Mouse (Mus musculus) embryonic facial prominence, embryonic 15.5 days (tissue): ENCODE data around the gene Speer4d. TPM values are rescaled to one million over a fixed set of nuclear protein-coding genes. Genes with fewer than 3 reads are reported as not detected.
A peak's percentile ranks its signal among the peaks of the same experiment; 100 is the strongest.
"Not testable (repeated sequence)": the region's sequence is repeated elsewhere in the genome, so short reads cannot be mapped to it uniquely, and the experiment has no call there.

Experiments used
- ATAC-seq: fragments of 200-750 bp; cut with Nextera tagmentation; 2 replicates; pipeline ENCODE4 v1.8.0; 2017; ENCODE audit warnings: low read depth, moderate TSS enrichment; ENCODE audit not compliant: insufficient number of reproducible peaks, low FRiP score, low TSS enrichment
- H3K27ac ChIP-seq: fragments of 300-500 bp; sonication (generic); replicated peaks from 2 replicates; pipeline ENCODE4 v1.5.1; 2015; ENCODE audit warnings: mild to moderate bottlenecking, inconsistent platforms
- H3K27me3 ChIP-seq: fragments of 300-500 bp; sonication (generic); 2 replicates; pipeline ENCODE4 v1.6.1; 2015; ENCODE audit warnings: inconsistent platforms
- H3K36me3 ChIP-seq: fragments of 300-500 bp; sonication (generic); 2 replicates; pipeline ENCODE4 v1.6.1; 2015; ENCODE audit warnings: mild to moderate bottlenecking, inconsistent platforms
- H3K4me1 ChIP-seq: fragments of 300-500 bp; sonication (generic); 2 replicates; pipeline ENCODE4 v1.6.1; 2015; ENCODE audit warnings: inconsistent platforms
- H3K4me2 ChIP-seq: fragments of 300-500 bp; sonication (generic); replicated peaks from 2 replicates; pipeline ENCODE4 v1.6.1; 2015; ENCODE audit warnings: mild to moderate bottlenecking, inconsistent platforms
- H3K4me3 ChIP-seq: fragments of 300-500 bp; sonication (generic); replicated peaks from 2 replicates; pipeline ENCODE4 v1.5.1; 2015; ENCODE audit warnings: mild to moderate bottlenecking, inconsistent platforms
- H3K9ac ChIP-seq: fragments of 300-500 bp; sonication (generic); 2 replicates; pipeline ENCODE4 v1.6.1; 2015; ENCODE audit warnings: inconsistent platforms
- H3K9me3 ChIP-seq: fragments of 300-500 bp; sonication (generic); replicated peaks from 2 replicates; pipeline ENCODE4 v1.6.1; 2016; ENCODE audit warnings: inconsistent platforms
- WGBS: fragments of 180-500 bp; shearing (Covaris S2); methylation state at CpG from one replicate; pipeline ENCODE4 v1.1.7; 2015; 5-methylcytosine and 5-hydroxymethylcytosine counted together
- polyA plus RNA-seq: library from polyadenylated mRNA; unstranded; fragments of >200 nt; fragmentation: Nextera tagmentation; extraction: Ambion mirVana; gene quantifications from 2 replicates; pipeline ENCODE4 v1.2.1, GENCODE M21; 2015

The Speer4d gene
- polyA plus RNA-seq: 0.33 TPM in 1 of 2 replicates, not detected in the other

DNA sequence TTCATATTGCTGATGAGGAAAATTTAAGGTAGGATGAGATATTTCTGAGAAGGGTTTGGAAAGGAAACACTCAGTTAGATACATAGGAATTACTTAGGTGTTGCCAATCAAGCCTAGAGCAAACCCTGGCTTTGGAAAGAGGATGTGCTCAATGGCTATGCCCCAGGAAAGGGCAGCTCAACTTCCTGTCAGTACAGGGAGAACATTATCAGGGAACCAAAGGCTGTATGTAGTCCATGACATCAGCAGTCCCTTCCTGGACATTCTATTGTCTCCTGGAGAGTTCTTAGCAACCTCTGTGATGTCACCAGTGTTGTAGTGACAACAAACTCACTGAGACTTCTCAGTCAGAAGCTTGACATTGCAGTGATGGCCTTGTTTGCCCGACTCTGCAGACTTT lies at the start of gene Speer4d:
Speer4d (plus strand) TSS at position 301 of the 400 bp plus-strand sequence.
- WGBS: 62% methylated on average over 1 of the region's 1 CpGs

DNA sequence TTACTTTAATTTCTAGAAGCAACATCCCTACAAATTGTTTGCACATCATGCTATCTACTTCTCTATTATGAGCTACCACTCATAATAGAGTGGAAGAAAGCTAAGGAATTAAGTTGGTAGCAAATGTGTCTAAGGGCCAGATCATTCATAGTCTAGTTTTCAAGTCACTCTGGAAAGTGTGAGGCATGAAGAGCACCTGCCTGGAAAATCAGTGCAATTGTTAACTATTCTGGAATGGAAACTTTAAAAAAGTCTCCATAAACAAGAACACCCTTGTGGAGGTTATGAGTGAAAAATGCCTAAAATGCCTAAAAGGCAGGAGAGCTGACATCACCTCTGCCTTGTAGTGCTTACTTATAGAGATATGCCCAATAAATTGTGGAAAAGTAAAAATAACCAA lies 45.1 kb upstream of the Speer4d start:
- H3K27me3 ChIP-seq, H3K4me2 ChIP-seq, H3K36me3 ChIP-seq, H3K27ac ChIP-seq, H3K4me3 ChIP-seq, H3K9ac ChIP-seq, H3K4me1 ChIP-seq, ATAC-seq, H3K9me3 ChIP-seq: not testable (repeated sequence)

More for the DNA sequence above, at the start of gene Speer4d:
- not testable (repeated sequence) for H3K9me3 ChIP-seq, H3K27me3 ChIP-seq, H3K9ac ChIP-seq, H3K4me2 ChIP-seq, H3K4me3 ChIP-seq, H3K27ac ChIP-seq, ATAC-seq, H3K36me3 ChIP-seq, H3K4me1 ChIP-seq

DNA sequence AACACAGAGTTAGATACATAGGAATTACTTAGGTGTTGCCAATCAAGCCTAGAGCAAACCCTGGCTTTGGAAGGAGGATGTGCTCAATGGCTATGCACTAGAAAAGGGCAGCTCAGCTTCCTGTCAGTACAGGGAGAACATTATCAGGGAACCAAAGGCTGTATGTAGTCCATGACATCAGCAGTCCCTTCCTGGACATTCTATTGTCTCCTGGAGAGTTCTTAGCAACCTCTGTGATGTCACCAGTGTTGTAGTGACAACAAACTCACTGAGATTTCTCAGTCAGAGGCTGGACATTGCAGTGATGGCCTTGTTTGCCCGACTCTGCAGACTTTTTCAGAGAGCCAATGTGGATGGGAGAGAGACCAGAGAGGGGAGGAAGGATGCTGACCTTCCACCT lies 41.8 kb upstream of the Speer4d start, which contains the start of gene Gm21083:
Gm21083 (plus strand) TSS at position 301 of the 400 bp plus-strand sequence.
- not testable (repeated sequence) for H3K27ac ChIP-seq, H3K9me3 ChIP-seq, H3K4me2 ChIP-seq, H3K4me3 ChIP-seq, H3K36me3 ChIP-seq, H3K27me3 ChIP-seq, ATAC-seq, H3K4me1 ChIP-seq, H3K9ac ChIP-seq
- no CpG with 5 or more reads among the region's 1 CpGs for WGBS

DNA sequence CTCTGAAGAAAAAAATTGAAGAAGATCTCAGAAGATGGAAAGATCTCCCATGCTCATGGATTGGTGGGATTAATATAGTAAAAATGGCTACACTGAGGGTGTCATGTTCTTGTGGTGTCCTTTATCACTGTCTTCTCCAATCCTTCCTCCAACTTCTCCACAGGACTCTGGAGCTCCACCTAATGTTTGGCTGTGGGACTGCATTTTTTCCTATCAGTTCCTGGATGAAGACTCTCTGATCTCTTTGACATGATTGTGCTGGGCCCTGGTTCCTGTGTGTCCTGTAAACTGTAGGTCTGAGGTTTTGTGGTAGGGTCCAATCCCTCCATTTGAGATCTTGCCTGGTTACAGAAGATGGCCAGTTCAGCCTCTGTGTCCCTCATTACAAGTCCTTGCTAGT lies 32.5 kb upstream of the Speer4d start:
- not testable (repeated sequence) for H3K4me3 ChIP-seq, H3K27ac ChIP-seq, H3K4me1 ChIP-seq, H3K9ac ChIP-seq, H3K9me3 ChIP-seq, H3K36me3 ChIP-seq, H3K4me2 ChIP-seq, ATAC-seq, H3K27me3 ChIP-seq

DNA sequence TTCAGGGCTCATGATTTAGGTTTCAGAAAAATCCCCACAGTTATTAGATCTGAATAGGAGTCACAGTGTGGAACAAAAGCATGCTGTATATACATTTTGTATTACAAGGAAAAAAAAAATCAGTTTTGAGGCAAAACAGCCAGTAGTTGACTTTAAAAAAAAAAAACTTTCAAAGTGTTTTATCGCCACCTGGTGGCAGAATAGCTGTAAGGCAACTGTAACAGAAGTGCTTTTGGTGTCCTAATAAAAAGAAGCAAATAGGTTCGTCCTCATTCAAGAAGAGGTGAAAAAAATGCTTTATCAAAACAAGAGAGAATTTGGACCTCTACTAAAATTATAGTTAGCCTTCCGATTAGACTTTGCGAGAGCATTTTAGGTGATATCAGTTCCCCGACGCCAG lies 30.6 kb upstream of the Speer4d start:
- H3K27ac ChIP-seq, H3K27me3 ChIP-seq, H3K36me3 ChIP-seq, H3K4me2 ChIP-seq, H3K9me3 ChIP-seq, ATAC-seq, H3K4me3 ChIP-seq, H3K4me1 ChIP-seq, H3K9ac ChIP-seq: not testable (repeated sequence)
- 35% methylated on average over 6 of the region's 6 CpGs for WGBS

DNA sequence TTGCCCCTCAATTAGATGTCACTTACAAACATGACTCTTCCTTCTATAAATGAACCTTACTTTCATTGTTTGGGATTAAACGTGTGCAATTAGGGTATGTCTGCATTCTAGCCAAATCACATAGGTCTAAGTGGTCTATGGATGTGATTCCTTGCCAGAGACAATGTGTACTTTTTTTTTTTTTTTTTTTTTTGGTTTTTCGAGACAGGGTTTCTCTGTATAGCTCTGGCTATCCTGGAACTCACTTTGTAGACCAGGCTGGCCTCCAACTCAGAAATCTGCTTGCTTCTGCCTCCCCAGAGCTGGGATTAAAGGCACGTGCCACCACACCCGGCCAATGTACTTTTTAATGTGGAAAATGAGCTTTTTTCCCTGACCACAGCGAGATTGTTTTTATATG lies 28.2 kb upstream of the Speer4d start:
- not testable (repeated sequence) for H3K36me3 ChIP-seq, H3K27me3 ChIP-seq, H3K4me2 ChIP-seq, ATAC-seq, H3K9me3 ChIP-seq, H3K9ac ChIP-seq, H3K4me3 ChIP-seq, H3K27ac ChIP-seq, H3K4me1 ChIP-seq
- 51% methylated on average over 5 of the region's 5 CpGs for WGBS

DNA sequence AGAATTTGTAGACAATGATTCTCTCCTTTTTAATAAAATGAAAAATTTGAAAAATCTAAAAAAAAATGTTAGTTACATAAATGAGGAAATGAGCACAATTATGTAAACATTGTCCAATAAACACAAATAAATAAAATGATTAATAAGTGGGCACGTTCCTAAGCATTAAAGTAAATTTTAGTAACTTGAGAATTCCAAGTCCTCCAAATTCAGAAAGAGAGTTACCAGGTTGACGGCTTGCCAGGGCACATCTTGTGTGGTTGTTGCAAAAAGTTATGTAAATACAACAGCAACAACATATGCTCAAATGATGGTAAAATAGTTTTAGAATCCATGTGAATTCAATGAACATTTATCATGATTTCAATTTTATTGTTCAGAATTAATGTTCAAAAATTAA lies 27.3 kb upstream of the Speer4d start:
- H3K36me3 ChIP-seq, H3K4me1 ChIP-seq, H3K27me3 ChIP-seq, H3K9ac ChIP-seq, H3K9me3 ChIP-seq, H3K4me3 ChIP-seq, H3K27ac ChIP-seq, H3K4me2 ChIP-seq: not testable (repeated sequence)
- ATAC-seq: peak; percentile 73
- WGBS: 69% methylated on average over 2 of the region's 2 CpGs

DNA sequence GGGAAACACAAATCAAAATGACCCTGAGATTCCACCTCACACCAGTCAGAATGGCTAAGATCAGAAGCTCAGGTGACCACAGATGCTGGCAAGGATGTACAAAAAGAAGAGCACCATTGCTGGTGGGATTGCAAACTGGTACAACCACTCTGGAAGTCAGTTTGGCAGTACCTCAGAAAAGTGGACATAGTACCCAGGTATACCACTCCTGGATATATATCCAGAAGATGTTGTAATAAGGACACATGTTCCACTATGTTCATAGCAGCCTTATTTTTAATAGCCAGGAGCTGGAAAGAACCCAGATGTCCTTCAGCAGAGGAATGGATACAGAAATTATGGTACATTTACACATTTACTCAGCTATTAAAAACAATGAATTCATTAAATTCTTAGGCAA lies 20.0 kb upstream of the Speer4d start:
- H3K27ac ChIP-seq, H3K9me3 ChIP-seq, H3K4me3 ChIP-seq, ATAC-seq, H3K4me1 ChIP-seq, H3K9ac ChIP-seq, H3K27me3 ChIP-seq, H3K36me3 ChIP-seq, H3K4me2 ChIP-seq: not testable (repeated sequence)

DNA sequence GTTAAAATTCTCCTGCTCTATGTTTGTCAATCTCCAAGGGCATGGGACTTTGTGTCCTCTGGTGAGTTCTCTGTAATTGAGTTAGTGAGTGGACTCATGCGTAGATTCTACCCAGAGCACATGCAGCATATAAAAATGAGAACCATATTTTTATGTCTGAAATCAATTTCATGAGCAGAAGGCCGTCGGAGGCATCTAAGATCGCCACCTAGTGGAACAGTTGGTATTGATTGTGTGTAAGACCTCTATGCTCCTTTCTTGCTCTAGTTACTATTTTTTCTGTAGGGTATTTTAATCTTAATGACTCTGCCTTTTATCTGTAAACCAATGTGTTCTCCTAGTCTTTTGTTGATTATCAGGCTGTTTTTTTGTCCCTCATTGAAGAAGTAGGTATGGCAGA lies 18.5 kb upstream of the Speer4d start:
- not testable (repeated sequence) for H3K9me3 ChIP-seq, H3K36me3 ChIP-seq, H3K27me3 ChIP-seq, H3K9ac ChIP-seq, H3K4me2 ChIP-seq, H3K4me3 ChIP-seq, H3K27ac ChIP-seq, ATAC-seq, H3K4me1 ChIP-seq
- 32% methylated on average over 4 of the region's 4 CpGs for WGBS

DNA sequence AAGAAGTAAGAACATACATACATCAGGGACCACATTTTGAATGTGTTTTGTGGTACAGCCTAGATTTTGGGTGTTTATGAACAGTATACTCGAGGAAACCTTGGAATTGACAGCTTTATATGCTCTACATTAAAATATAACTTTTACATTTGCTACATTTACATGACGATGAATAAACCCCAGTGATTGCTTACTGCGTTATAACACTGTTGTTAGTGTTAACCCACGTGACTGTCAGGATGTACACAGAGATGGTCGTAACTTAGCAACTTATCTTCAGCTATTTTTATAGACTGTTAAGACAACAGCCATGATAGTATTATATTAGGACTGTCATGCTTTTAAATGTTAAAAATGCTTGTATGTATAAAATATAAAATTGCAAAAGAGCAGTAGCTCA lies 17.4 kb upstream of the Speer4d start:
- WGBS: 58% methylated on average over 5 of the region's 5 CpGs
- H3K27ac ChIP-seq, H3K4me2 ChIP-seq, H3K36me3 ChIP-seq, H3K9me3 ChIP-seq, H3K4me1 ChIP-seq, H3K27me3 ChIP-seq, H3K9ac ChIP-seq, H3K4me3 ChIP-seq: not testable (repeated sequence)
- ATAC-seq: peak; percentile 70

DNA sequence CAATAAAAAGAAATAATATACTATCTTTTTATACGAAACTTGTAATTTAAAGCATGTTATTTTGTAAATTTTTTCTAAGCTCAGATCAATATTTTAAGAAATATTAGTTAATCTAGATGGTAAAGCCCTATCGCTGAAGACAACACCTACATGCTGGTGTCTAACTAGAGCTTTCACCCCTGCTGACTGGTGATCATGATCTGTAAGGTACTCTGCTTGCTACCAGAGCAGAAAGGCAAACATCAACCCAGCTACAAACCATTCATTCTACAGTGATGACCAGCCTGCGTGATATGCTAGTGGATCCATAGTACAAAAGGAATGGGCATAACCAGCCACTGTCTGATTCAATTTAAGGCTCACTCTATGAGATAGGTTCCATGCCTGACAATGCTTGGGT lies 16.9 kb upstream of the Speer4d start:
- H3K4me3 ChIP-seq, H3K9ac ChIP-seq, H3K27ac ChIP-seq, H3K4me1 ChIP-seq, H3K9me3 ChIP-seq, H3K27me3 ChIP-seq, H3K36me3 ChIP-seq, H3K4me2 ChIP-seq: not testable (repeated sequence)
- 0 out of 2 replicates have a peak, but pooled peaks have one; percentile 29 for ATAC-seq
- 71% methylated on average over 3 of the region's 3 CpGs for WGBS

DNA sequence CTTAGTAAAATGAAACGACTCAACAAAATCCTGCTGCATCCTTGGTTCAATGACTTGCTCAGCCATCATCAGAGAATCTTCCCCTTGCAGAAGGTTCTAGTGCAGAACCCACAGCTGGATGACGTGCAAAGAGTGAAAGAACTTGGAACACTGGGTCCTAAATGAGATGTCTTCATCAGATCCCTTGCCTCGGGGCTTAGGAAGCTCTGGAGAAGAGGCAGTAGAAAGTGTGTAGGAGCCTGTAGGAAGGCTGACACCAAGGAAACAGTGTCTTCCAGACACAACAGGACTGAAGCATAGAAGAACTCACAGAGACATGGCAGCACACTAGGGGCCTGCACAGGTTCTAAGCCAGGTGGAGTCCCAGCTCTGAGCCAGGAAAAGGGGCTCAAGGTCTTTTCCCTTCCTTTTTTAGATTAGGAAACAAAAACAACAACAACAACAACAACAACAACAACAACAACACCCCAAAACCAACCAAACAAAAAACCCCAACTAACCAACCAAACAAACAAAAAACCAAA lies 16.4 kb upstream of the Speer4d start:
- not testable (repeated sequence) for H3K9me3 ChIP-seq, H3K4me3 ChIP-seq, ATAC-seq, H3K27me3 ChIP-seq, H3K4me2 ChIP-seq, H3K27ac ChIP-seq, H3K36me3 ChIP-seq, H3K4me1 ChIP-seq, H3K9ac ChIP-seq
- WGBS: 54% methylated on average over 3 of the region's 3 CpGs
